Mouse (Mus musculus) R1 (cell line): Measurements from ENCODE around the gene Arhgap27.

ENCODE experiments used
- DNase-seq: peaks from one replicate; pipeline ENCODE4 v3.0.0-alpha.2; 2018; ENCODE audit warnings: low read depth, low spot score

Gene Arhgap27

GRCm38 (mm10) chr11:103356938-103357670 is 6.4 kb downstream of the Arhgap27 start:
- DNase-seq = no peak

GRCm38 (mm10) chr11:103356032-103356571 is 7.4 kb downstream of the Arhgap27 start:
- DNase-seq = no peak

GRCm38 (mm10) chr11:103355251-103355650 is 8.2 kb downstream of the Arhgap27 start:
- DNase-seq = no peak

GRCm38 (mm10) chr11:103354033-103354432 is 9.5 kb downstream of the Arhgap27 start:
- no peak for DNase-seq

GRCm38 (mm10) chr11:103352239-103352814 is 11.2 kb downstream of the Arhgap27 start:
- peak; percentile 57 for DNase-seq

- DNase-seq = no peak
These were observed 12.7 kb downstream of the Arhgap27 start for GRCm38 (mm10) chr11:103350711-103351315.

GRCm38 (mm10) chr11:103349699-103350098 is 13.8 kb downstream of the Arhgap27 start:
- DNase-seq = peak; percentile 72

- DNase-seq = no peak
These were observed 16.8 kb downstream of the Arhgap27 start for GRCm38 (mm10) chr11:103346657-103347056.

- DNase-seq = no peak
These were observed 17.3 kb downstream of the Arhgap27 start for GRCm38 (mm10) chr11:103346236-103346635.

- no peak for DNase-seq
These were observed 17.9 kb downstream of the Arhgap27 start for GRCm38 (mm10) chr11:103345408-103346091.

GRCm38 (mm10) chr11:103344494-103345332 is 18.8 kb downstream of the Arhgap27 start:
- peak; percentile 34 for DNase-seq

- no peak for DNase-seq
These were observed 19.6 kb downstream of the Arhgap27 start for GRCm38 (mm10) chr11:103343881-103344280.

GRCm38 (mm10) chr11:103343063-103343462 is 20.4 kb downstream of the Arhgap27 start:
- DNase-seq = no peak

- peak; percentile 93 for DNase-seq
These were observed 22.8 kb downstream of the Arhgap27 start for GRCm38 (mm10) chr11:103340677-103341076.

GRCm38 (mm10) chr11:103340130-103340529 is 23.4 kb downstream of the Arhgap27 start:
- no peak for DNase-seq

GRCm38 (mm10) chr11:103339414-103340119 is 23.9 kb downstream of the Arhgap27 start:
- DNase-seq = peak; percentile 81

- no peak for DNase-seq
These were observed 24.8 kb downstream of the Arhgap27 start for GRCm38 (mm10) chr11:103338671-103339070.

- DNase-seq = no peak
These were observed 25.4 kb downstream of the Arhgap27 start for GRCm38 (mm10) chr11:103338119-103338518.

GRCm38 (mm10) chr11:103337180-103337579 is 26.3 kb downstream of the Arhgap27 start:
- DNase-seq = no peak

GRCm38 (mm10) chr11:103335561-103335960 is 27.9 kb downstream of the Arhgap27 start:
- DNase-seq = no peak
